Mouse (Mus musculus) WW6 (cell line): ENCODE data around the gene Mmab.
A peak's percentile ranks its signal among the peaks of the same experiment; 100 is the strongest.

Source experiments
- DNase-seq: peaks from one replicate; pipeline ENCODE4 v3.0.0-alpha.2; 2013; ENCODE audit warnings: low read depth, low spot score

Gene Mmab

GRCm38 (mm10) chr5:114443566-114444367 lies at the start of gene Mmab, which contains the start of gene Mvk:
Mmab (minus strand) TSS chr5:114444060.
Mvk (plus strand) TSS chr5:114444269.
- DNase-seq: peak; percentile 93

DNA sequence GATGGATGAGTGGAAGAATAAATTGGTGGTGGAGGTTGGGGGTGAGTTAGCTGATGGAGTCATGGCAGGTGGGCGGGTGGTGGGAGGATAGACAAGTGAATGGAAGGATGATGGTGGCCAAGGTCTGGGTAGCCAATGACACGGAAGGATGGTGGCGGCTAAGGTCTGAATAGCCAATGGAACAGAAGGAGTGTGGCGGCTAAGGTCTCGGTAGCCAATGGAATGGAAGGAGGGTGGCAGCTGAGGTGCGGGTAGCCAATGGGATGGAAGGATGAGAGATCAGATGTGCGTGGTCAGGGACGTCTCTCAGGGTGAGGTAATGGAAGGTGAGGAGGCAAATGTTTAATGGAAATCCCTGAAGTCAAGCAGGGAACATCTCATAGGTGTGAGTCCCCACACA lies 46.4 kb upstream of the Mmab start:
- no peak for DNase-seq

GRCm38 (mm10) chr5:114489570-114489969 lies 45.7 kb upstream of the Mmab start:
- DNase-seq: no peak

DNA sequence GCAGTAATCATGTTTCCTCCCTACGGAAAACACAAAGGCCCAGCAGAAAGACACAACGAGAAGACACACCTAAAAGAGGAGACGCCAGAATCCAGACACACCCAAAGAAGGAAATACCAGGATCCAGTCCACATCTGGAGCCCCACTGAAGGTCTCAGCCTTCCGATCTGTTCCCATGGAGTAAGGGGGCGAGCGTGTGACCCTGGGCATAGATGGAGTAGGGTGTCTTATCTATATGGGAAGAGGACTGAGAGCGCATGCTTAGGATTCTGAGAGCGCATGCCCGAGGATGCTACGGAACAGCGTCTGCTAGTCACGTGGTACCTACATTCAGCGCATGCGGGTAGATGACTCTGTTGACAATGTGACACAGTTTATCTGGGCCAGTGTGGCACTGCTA lies 41.8 kb upstream of the Mmab start:
- no peak for DNase-seq

DNA sequence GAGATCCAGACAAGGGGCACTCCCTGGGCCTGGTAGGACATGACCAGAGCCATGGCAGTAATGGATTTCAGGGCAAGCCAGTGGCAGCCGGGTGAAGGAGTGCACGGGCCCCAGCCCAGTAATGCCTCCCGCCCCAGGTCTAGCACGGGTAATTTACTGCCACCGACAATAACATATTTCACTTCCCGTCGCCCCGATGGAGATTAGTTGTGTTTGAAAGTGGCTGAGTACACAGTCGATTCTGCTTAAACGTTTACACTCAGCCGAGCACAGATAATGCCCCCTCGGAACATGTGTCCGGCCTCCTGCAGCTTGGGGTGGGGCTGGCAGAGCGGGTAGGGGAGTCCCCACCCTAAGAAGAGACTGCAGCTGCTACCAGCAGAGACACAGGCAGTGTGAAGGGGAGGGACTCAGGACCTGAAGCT lies 38.7 kb upstream of the Mmab start:
- DNase-seq: no peak

DNA sequence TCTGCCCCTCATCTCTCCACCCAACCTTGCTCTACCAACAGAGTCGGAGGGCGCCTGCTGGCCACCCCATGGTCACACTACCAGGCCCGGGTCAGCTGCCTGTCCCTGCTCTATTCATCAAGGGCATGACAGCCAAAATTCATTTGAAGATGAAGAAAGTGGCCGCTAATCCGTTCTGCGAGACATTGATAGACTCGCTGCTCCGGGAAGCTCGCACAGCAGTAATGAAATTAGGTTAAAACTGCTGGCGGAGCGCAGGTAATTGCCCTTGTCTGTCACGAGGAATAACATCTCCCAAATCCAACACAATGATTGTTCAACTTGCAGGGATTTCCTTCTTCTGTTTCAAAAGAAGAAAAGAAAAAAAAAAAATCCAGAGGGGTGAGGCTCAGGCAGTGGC lies 34.4 kb upstream of the Mmab start:
- no peak for DNase-seq

DNA sequence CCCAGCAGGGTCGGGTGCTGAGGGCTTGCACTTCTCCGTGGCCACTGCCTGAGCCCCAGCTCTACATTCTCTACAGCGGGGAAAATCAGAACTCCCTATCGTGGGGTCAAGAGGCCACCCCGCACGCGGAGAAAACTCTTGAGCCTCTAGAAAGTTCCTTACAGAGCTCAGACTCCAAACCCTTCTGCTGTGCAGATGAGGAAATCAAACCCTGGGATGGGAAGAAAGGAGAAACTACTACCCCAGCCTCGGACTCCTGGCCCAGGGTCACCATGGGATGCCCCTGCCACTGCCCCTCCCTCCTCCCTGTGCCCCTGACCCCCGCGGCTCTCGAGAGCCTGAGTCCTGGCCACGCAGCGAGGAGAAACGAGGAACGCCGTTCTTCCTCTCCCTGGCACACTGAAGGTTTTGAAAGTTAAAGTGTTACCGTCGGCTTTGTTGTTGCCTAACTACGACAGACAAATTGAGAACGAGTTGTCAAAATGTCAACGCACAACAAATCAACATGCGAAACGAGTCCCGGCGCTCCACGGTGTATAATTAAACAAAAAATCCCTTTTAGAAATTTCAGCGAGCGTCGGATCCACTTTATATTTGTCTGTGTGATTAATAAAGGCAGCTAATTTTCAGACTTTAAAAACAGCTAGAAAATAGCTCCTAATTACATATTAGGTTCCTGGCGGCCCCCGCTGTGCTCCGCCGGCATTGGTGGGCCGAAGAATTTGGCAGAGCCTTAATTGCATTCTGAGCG lies 31.1 kb upstream of the Mmab start:
- DNase-seq: no peak

DNA sequence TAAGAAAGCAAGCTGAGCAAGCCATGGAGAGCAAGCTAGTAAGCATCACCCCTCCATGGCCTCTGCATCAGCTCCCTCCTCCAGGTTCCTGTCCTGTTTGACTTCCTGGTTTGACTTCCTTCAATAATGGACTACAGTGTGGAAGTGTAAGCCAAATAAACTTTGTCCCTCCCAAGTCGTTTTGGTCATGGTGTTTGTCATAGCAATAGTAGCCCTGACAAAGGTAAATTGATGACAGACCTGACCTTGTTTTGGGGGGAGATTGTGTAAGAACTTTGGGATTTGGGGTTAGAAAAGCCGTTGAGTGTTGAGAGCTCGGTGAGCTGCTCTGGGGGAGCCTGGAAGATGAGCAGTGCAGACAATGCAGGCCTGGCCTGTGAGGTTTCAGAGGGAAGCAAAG lies 26.5 kb upstream of the Mmab start:
- DNase-seq: no peak

DNA sequence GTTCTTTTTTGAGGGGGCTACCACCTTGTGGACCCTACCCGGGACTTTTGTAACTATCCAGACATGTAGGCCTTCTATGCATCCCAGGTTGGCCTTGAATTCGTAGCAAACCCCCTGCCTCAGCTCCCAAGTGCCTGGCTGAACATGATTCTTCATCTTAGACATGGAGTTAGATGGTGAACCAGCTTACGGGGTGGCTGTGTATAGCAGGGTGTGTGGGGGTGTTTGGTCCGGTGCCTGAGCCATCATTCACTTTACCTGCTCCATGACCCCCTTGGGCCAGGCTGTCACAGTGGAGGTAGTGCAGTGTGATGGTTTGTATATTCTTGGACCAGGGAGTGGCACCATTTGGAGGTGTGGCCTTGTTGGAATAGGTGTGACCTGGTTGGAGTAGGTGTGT lies 24.1 kb upstream of the Mmab start:
- DNase-seq: no peak

GRCm38 (mm10) chr5:114467430-114467829 lies 23.6 kb upstream of the Mmab start:
- no peak for DNase-seq

GRCm38 (mm10) chr5:114467019-114467418 lies 23.2 kb upstream of the Mmab start:
- DNase-seq: no peak

GRCm38 (mm10) chr5:114465641-114466040 lies 21.8 kb upstream of the Mmab start:
- no peak for DNase-seq

DNA sequence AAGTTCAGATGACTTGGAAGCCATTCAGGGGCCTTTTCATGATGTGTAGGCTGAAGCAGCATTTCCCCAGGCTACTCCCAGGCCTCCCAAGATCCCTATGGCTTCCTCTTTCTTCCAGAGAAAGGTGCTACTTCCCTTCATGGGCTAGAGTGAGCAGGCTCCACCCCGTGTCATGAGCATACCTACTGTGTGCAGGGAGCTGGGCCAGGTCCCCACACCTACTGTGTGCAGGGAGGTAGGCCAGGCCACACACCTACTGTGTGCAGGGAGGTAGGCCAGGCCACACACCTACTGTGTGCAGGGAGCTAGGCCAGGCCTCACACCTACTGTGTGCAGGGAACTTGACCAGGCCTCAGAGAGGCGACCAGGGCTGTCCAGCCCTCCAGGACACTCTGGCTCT lies 20.7 kb upstream of the Mmab start:
- no peak for DNase-seq

- no peak for DNase-seq
Observed at GRCm38 (mm10) chr5:114462067-114463040, 18.5 kb upstream of the Mmab start.

DNA sequence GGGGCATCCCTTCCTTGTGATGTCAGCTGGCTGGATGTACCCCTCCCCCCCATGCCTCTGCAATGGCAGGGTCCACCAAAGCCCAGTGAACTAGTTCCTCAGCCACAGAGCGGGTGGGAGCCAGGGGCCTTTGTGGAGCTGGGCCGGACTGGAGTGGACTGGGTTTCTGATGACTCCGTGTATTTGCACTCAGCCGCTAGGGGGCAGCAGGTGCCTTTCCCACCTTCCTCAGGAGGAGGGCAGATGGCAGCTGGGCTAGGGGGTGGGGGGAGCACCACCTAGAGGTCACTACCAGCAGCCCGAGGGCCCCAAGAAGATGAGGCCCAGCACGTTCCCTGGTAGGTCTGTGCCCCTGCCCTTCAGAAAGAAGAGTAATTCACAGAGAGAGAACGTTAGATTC lies 17.4 kb upstream of the Mmab start:
- peak; percentile 59 for DNase-seq

GRCm38 (mm10) chr5:114456995-114457605 lies 13.2 kb upstream of the Mmab start:
- DNase-seq: no peak

- no peak for DNase-seq
Observed at GRCm38 (mm10) chr5:114456287-114456686, 12.4 kb upstream of the Mmab start.

DNA sequence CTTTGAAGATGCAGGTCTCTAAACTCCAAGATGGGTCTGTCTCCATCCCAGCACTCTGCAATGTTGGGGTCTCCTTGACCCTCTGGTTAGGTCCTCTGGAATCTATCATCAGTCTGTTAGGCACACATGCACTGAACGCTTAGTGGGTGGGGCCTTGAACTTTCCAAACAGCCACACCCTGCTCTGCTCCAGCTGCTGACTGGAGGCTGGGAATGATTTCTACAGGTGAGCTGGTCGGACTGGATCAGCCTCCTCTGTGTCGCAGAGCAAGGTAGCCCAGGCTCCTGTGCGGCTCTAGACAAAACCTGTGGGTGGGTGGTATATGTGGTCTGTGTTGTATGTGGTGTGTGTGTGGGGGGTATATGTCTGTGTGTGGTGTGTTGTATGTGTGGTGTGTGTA lies 5.2 kb upstream of the Mmab start:
- no peak for DNase-seq

- no peak for DNase-seq
Observed at GRCm38 (mm10) chr5:114444368-114444692, 470 bp upstream of the Mmab start.

- no peak for DNase-seq
Observed at GRCm38 (mm10) chr5:114435588-114435987, 8.3 kb downstream of the Mmab start.

DNA sequence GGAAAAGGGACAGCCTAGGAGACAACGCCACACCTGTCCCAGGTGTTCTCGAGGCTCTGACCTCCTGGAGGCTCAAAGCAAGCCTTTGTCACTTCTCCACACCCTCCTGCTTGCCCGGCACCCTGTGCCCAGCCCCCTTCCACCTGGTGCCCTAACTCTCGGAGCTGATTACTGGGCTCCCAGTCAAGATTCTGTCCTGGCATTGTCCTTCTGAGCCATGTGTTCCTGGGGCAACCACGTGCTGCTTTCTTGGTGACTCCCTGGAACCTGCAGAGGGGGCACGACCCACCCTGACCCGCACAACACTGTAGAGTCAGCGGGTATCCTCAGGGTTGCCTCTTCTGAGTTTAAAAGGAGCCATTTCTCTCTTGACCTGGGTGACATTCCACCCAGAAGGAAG lies 9.5 kb downstream of the Mmab start:
- no peak for DNase-seq

DNA sequence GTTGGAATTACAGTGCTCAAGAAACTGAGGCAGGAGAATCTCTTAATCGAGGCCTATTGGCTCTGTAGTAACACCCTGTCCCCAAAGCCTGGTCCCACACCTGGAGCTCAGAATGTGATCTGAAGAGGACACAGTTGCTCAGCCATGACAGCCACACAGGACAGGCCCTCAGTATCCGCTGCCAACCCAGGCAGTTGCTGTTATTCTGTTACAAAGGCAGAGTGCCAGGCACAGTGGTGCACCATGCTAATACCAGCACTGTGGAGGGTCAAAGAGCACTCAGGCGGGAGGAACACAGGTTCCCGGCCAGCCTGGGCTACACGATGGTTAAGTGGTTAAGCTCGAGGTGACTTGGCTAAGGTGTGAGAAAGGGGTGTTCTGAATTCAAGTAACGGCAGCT lies 14.1 kb downstream of the Mmab start:
- DNase-seq: no peak
